Mouse (Mus musculus) myocyte (in vitro differentiated cells): ENCODE data around the gene Ptgir. TPM values are rescaled to one million over a fixed set of nuclear protein-coding genes. Genes with fewer than 3 reads are reported as not detected.

Experiments used
- H3K27me3 ChIP-seq: one replicate; pipeline ENCODE4 v1.6.1; 2011; ENCODE audit not compliant: control insufficient read depth, insufficient read depth, insufficient read length
- H3K36me3 ChIP-seq: one replicate; pipeline ENCODE4 v1.6.1; 2011; ENCODE audit not compliant: control insufficient read depth, insufficient read depth
- H3K4me2 ChIP-seq: one replicate; pipeline ENCODE4 v1.6.1; 2011; ENCODE audit warnings: low read depth, control low read depth
- H3K4me3 ChIP-seq: one replicate; pipeline ENCODE4 v1.5.1; 2011; ENCODE audit warnings: mild to moderate bottlenecking, control low read depth, moderate library complexity
- H3K79me2 ChIP-seq: one replicate; pipeline ENCODE4 v1.6.1; 2011; ENCODE audit not compliant: control insufficient read depth, insufficient read depth
- H3ac ChIP-seq: one replicate; pipeline ENCODE4 v1.6.1; 2011; ENCODE audit not compliant: control insufficient read depth, insufficient read length
- CEBPB ChIP-seq: IDR thresholded peaks from 2 replicates; pipeline ENCODE4 v1.6.1; 2011; ENCODE audit warnings: mild to moderate bottlenecking, moderate library complexity; ENCODE audit not compliant: poor library complexity, insufficient read depth, severe bottlenecking
- E2F4 ChIP-seq: IDR thresholded peaks from one replicate; pipeline ENCODE4 v1.6.1; 2011; ENCODE audit warnings: mild to moderate bottlenecking, control low read depth, moderate library complexity; ENCODE audit not compliant: insufficient read depth
- MAX ChIP-seq: IDR thresholded peaks from one replicate; pipeline ENCODE4 v1.6.1; 2011; ENCODE audit warnings: low read depth, mild to moderate bottlenecking, control low read depth
- MYOD1 ChIP-seq, 3 experiments: IDR thresholded peaks; one replicate each; pipeline ENCODE4 v1.6.1; 2011; ENCODE audit warnings: control low read depth in 2 of 3, low read depth in 2 of 3, mild to moderate bottlenecking in 2 of 3, moderate library complexity in 1 of 3; ENCODE audit not compliant: insufficient read length in 2 of 3, control insufficient read depth in 1 of 3
- MYOG ChIP-seq, 3 experiments: IDR thresholded peaks; one replicate each; pipeline ENCODE4 v1.6.1; 2011; ENCODE audit warnings: control low read depth in 2 of 3, low read depth in 2 of 3, mild to moderate bottlenecking in 2 of 3; ENCODE audit not compliant: insufficient read length in 2 of 3, control insufficient read depth in 1 of 3, insufficient read depth in 1 of 3
- POLR2A ChIP-seq: IDR thresholded peaks from one replicate; pipeline ENCODE4 v1.6.1; 2011; ENCODE audit warnings: low read depth, mild to moderate bottlenecking, control low read depth, moderate library complexity; ENCODE audit not compliant: insufficient read length
- POLR2AphosphoS2 ChIP-seq: IDR thresholded peaks from one replicate; pipeline ENCODE4 v1.6.1; 2011; ENCODE audit warnings: low read depth, control low read depth; ENCODE audit not compliant: insufficient read length
- REST ChIP-seq: IDR thresholded peaks from one replicate; pipeline ENCODE4 v1.6.1; 2011; ENCODE audit warnings: mild to moderate bottlenecking, control low read depth, moderate library complexity; ENCODE audit not compliant: insufficient read depth, insufficient read length
- SRF ChIP-seq: IDR thresholded peaks from one replicate; pipeline ENCODE4 v1.6.1; 2011; ENCODE audit warnings: low read depth; ENCODE audit not compliant: control insufficient read depth, insufficient read length
- TCF12 ChIP-seq: IDR thresholded peaks from one replicate; pipeline ENCODE4 v1.6.1; 2011; ENCODE audit warnings: mild to moderate bottlenecking, control low read depth; ENCODE audit not compliant: poor library complexity, insufficient read depth, severe bottlenecking
- TCF3 ChIP-seq: IDR thresholded peaks from one replicate; pipeline ENCODE4 v1.6.1; 2011; ENCODE audit warnings: low read depth, control low read depth; ENCODE audit not compliant: insufficient read length
- USF1 ChIP-seq: IDR thresholded peaks from one replicate; pipeline ENCODE4 v1.6.1; 2011; ENCODE audit warnings: low read depth, mild to moderate bottlenecking, control low read depth, moderate library complexity
- polyA plus RNA-seq: library from polyadenylated mRNA; unstranded; fragments of >200 nt; fragmentation: generic; extraction: Trizol; gene quantifications from one replicate; pipeline ENCODE4 v1.2.1, GENCODE M21; 2012; ENCODE audit warnings: missing spikeins

Gene Ptgir
- polyA plus RNA-seq, 1 experiment = 2.6 TPM

GRCm38 (mm10) chr7:16922360-16922973, 16.2 kb downstream of the Ptgir start:
- Histone ChIP-seq H3ac (peak overlapping the region; percentile 61), H3K4me2 (peak overlapping the region; percentile 85), H3K36me3 (no peaks in the 10 kb centered on the region), H3K4me3 (peak overlapping the region; percentile 94), H3K27me3 (no peaks in the 10 kb centered on the region), H3K79me2 (peaks cover 40% of the 10 kb centered on the region)
- TF ChIP-seq POLR2A (peak; percentile 54), POLR2AphosphoS2 (peak; percentile 28), SRF (no peak)

- H3K4me3 ChIP-seq = peak overlapping the region; percentile 94
- peak in 2 of 3 experiments; percentile 43 to 69 for TF ChIP-seq MYOD1 (IDR thresholded peaks at IDR 0.05; ENCODE audit: control insufficient read depth in 1 of 3, insufficient read length in 2 of 3, low read depth in 2 of 3)
- no peak for TF ChIP-seq SRF
- TF ChIP-seq POLR2AphosphoS2 = peak; percentile 87
- no peak for TF ChIP-seq CEBPB
- TF ChIP-seq POLR2A = peak; percentile 85
- peak in 2 of 3 experiments; percentile 55 to 60 for TF ChIP-seq MYOG (IDR thresholded peaks at IDR 0.05; ENCODE audit: control insufficient read depth in 1 of 3, insufficient read depth in 1 of 3, insufficient read length in 2 of 3, low read depth in 2 of 3)
- no peaks in the 10 kb centered on the region for H3K36me3 ChIP-seq
- H3K4me2 ChIP-seq = peak overlapping the region; percentile 85
- H3K79me2 ChIP-seq = peaks cover 40% of the 10 kb centered on the region
- H3ac ChIP-seq = peak overlapping the region; percentile 61
- no peaks in the 10 kb centered on the region for H3K27me3 ChIP-seq
Observed at GRCm38 (mm10) chr7:16923283-16924036, 17.2 kb downstream of the Ptgir start.

- H3K79me2 ChIP-seq = peaks cover 40% of the 10 kb centered on the region
- no peaks in the 10 kb centered on the region for H3K27me3 ChIP-seq
- peak in 1 of 3 experiments; percentile 39 for TF ChIP-seq MYOD1 (IDR thresholded peaks at IDR 0.05; ENCODE audit: control insufficient read depth in 1 of 3, insufficient read length in 2 of 3, low read depth in 2 of 3)
- no peak for TF ChIP-seq REST
- no peak for TF ChIP-seq TCF12
- TF ChIP-seq E2F4 = peak; percentile 31
- TF ChIP-seq MYOG (IDR thresholded peaks at IDR 0.05; ENCODE audit: control insufficient read depth in 1 of 3, insufficient read depth in 1 of 3, insufficient read length in 2 of 3, low read depth in 2 of 3) = peak in 1 of 3 experiments; percentile 66
- TF ChIP-seq POLR2A = peak; percentile 50
- TF ChIP-seq POLR2AphosphoS2 = no peak
- peak; percentile 77 for TF ChIP-seq SRF
- TF ChIP-seq MAX = no peak
- TF ChIP-seq CEBPB = no peak
- H3K4me3 ChIP-seq = peak within 1 kb of the TSS; percentile 94
- peak within 1 kb of the TSS; percentile 61 for H3ac ChIP-seq
- peak within 1 kb of the TSS; percentile 85 for H3K4me2 ChIP-seq
- no peaks in the 10 kb centered on the region for H3K36me3 ChIP-seq
Observed at GRCm38 (mm10) chr7:16924037-16924834, 17.9 kb downstream of the Ptgir start, which contains the start of gene Calm3. Gene Calm3 (minus strand): TSS chr7:16924114.

- TF ChIP-seq TCF12 (no peak), REST (no peak), USF1 (no peak), POLR2AphosphoS2 (no peak), MAX (no peak), POLR2A (no peak), MYOG (IDR thresholded peaks at IDR 0.05; ENCODE audit: control insufficient read depth in 1 of 3, insufficient read depth in 1 of 3, insufficient read length in 2 of 3, low read depth in 2 of 3) (no peak), MYOD1 (IDR thresholded peaks at IDR 0.05; ENCODE audit: control insufficient read depth in 1 of 3, insufficient read length in 2 of 3, low read depth in 2 of 3) (no peak), CEBPB (no peak), E2F4 (no peak), SRF (no peak), TCF3 (no peak)
- peaks cover 4% of the 10 kb centered on the region for H3K79me2 ChIP-seq
- no peaks in the 10 kb centered on the region for H3K27me3 ChIP-seq
- H3K36me3 ChIP-seq = no peaks in the 10 kb centered on the region
- no peak overlapping the region for H3K4me2 ChIP-seq
- no peak overlapping the region for H3K4me3 ChIP-seq
- H3ac ChIP-seq = no peak overlapping the region
Observed at GRCm38 (mm10) chr7:16928341-16928740, 22.1 kb downstream of the Ptgir start.

GRCm38 (mm10) chr7:16930850-16931249, 24.6 kb downstream of the Ptgir start:
- no peaks in the 10 kb centered on the region for H3K36me3 ChIP-seq
- no peak overlapping the region for H3K4me2 ChIP-seq
- H3ac ChIP-seq = no peak overlapping the region
- TF ChIP-seq E2F4 (no peak), CEBPB (no peak), SRF (no peak), TCF3 (no peak), TCF12 (no peak), POLR2AphosphoS2 (no peak), MYOG (IDR thresholded peaks at IDR 0.05; ENCODE audit: control insufficient read depth in 1 of 3, insufficient read depth in 1 of 3, insufficient read length in 2 of 3, low read depth in 2 of 3) (no peak), USF1 (no peak), POLR2A (no peak), REST (no peak)
- H3K4me3 ChIP-seq = no peak overlapping the region
- no peaks in the 10 kb centered on the region for H3K79me2 ChIP-seq
- no peaks in the 10 kb centered on the region for H3K27me3 ChIP-seq
